Mouse (Mus musculus) effector memory CD4-positive, alpha-beta T cell, adult 5 months (primary cell): ENCODE measurements around the gene Hsd17b10. TPM values are rescaled to one million over a fixed set of nuclear protein-coding genes. Genes with fewer than 3 reads are reported as not detected.

Experiments
- polyA plus RNA-seq: library from polyadenylated mRNA; unstranded; fragments of 100-300 nt; shearing (Covaris generic); gene quantifications from one replicate; pipeline ENCODE4 v1.2.1, GENCODE M21; 2017

Gene Hsd17b10
- 49.7 TPM for polyA plus RNA-seq

DNA sequence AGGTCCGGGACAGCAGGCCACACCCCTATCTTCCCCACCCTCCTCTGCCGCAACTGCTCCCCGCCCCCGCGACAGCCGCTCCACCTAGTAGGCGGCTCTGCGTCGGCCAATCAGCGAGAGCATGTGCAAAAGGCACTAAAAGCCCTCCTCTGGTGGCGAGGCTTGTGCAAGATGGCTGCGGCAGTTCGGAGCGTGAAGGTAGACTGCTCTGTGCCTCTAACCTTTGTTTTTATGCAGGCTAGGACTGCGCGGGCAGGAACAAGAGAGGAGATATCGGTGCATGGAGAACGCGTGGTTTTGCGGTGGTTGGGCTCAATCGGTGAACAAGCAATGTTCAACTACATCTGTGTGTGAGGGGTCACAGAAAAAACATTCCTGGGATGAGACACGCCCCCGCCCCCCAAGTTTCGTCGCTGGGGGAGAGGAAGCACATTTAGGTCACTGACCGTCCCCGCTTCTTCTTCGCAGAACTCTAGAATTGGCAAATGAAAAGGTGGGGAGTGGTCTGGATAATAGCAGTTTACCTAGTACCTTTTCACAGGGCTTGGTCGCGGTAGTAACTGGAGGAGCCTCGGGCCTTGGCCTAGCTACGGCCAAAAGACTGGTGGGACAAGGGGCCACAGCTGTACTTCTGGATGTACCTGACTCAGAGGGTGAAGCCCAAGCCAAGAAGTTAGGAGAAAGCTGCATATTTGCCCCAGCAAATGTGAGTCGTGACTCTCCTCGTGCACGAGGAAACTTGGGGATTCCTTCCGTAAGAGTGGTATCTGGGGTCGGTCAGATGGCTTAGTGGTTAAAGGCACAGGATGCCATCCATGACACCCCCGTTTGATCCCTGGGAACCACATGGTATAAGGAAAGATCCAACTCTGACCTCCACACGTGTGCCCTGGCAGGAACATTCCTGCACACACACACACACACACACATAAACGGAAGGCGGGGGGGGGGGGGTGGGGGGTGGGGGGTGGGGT lies at the start of gene Hsd17b10:
Gene Hsd17b10, plus strand, starts transcription at position 109 of the 974 bp plus-strand sequence.

DNA sequence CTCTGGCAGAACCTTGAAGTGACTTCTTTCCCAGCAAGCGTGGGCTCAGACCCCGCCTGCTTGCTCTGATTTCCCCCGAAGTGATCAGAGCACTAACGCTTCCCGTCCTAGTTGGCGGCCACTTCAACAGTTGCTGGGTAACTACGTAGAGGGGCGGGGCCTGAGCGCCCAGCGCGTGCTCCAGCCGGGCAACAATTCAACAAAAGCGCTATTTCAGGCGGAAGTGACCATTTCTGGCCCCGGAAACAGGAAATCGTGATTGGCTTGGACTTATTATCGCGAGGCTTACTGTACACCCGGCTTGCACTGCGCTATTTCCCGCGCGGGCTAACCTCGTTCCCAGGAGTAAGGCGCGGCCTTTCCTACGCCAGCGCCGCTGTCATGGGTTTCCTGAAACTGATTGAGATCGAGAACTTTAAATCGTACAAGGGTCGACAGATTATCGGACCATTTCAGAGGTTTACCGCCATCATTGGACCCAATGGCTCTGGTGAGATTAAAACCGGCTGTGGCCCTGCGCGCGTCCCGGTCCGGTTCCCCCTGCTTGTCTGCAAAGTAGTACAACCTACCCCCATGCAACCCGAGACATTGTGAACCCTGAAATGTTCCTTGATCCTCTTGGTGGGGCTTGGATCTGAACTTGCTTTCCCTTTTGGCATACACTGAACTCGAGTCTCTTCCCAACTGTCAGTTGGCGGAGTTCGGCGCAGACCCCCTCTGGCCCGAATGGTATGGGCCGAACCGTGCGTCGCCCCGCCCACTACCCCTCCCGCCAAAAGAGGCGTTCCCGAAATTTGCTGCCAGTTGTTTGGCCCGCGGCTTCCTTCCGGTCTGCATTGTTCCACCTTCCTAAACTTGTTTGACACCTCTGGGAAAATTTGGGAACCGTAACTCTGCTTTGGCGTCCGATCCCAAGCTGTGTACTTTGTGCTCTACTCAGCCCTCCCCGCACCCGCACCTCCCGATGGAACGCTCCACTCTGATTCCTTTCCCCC lies 14.8 kb downstream of the Hsd17b10 start, which contains the start of the genes Ribc1 and Smc1a:
Gene Ribc1, minus strand, starts transcription at position 145 of the 995 bp plus-strand sequence.
Gene Smc1a, plus strand, starts transcription at position 278 of the 995 bp plus-strand sequence.

Other genes with a start within 250 kb of the Hsd17b10 start
- gene Huwe1, start 201.0 kb upstream of the Hsd17b10 start, polyA plus RNA-seq = 51.3 TPM
- gene Ribc1, start 14.4 kb downstream of the Hsd17b10 start, polyA plus RNA-seq = 1.2 TPM
- 62.0 TPM for gene Smc1a, start 14.6 kb downstream of the Hsd17b10 start, polyA plus RNA-seq
- not detected for gene Iqsec2, start 142.4 kb downstream of the Hsd17b10 start, polyA plus RNA-seq
- 51.0 TPM for gene Kdm5c, start 231.2 kb downstream of the Hsd17b10 start, polyA plus RNA-seq